Mouse (Mus musculus): ENCODE results near the gene Gm43517. TPM values are rescaled to one million over a fixed set of nuclear protein-coding genes. Genes with fewer than 3 reads are reported as not detected.

Gm43517 gene
- polyA plus RNA-seq, 1 experiment from 2014 or later: not detected

- no peaks in the 10 kb centered on the region for H3K9me3 ChIP-seq (replicated peaks)
- 3% methylated on average over 9 of the region's 9 CpGs for WGBS
- H3K4me1 ChIP-seq: peaks cover 10% of the 10 kb centered on the region
- peaks cover 96% of the 10 kb centered on the region for H3K27me3 ChIP-seq (ENCODE audit: low read depth, poor library complexity, severe bottlenecking)
- no peak for DNase-seq (ENCODE audit: low spot score)
- H3K36me3 ChIP-seq: no peaks in the 10 kb centered on the region
- H3K27ac ChIP-seq: no peak overlapping the region
- H3K4me3 ChIP-seq: 0 out of 2 replicates have a peak overlapping the region, but pooled peaks have one; percentile 53
Observed at GRCm38 (mm10) chr12:49400036-49400852, 15.3 kb downstream of the Gm43517 start.

- Histone ChIP-seq H3K27ac (no peak overlapping the region), H3K4me3 (peak overlapping the region; percentile 53), H3K4me1 (peaks cover 10% of the 10 kb centered on the region), H3K27me3 (ENCODE audit: low read depth, poor library complexity, severe bottlenecking) (peaks cover 91% of the 10 kb centered on the region), H3K9me3 (replicated peaks) (no peaks in the 10 kb centered on the region), H3K36me3 (no peaks in the 10 kb centered on the region)
- 0% methylated on average over 8 of the region's 8 CpGs for WGBS
- DNase-seq (ENCODE audit: low spot score): no peak
Observed at GRCm38 (mm10) chr12:49400853-49401118, 15.8 kb downstream of the Gm43517 start.

GRCm38 (mm10) chr12:49401119-49401795 is 16.3 kb downstream of the Gm43517 start:
- WGBS: under 1% methylated on average over 68 of the region's 68 CpGs
- Histone ChIP-seq H3K27ac (peak overlapping the region; percentile 2; the same call in 1 of the 2 replicates), H3K36me3 (no peaks in the 10 kb centered on the region), H3K27me3 (ENCODE audit: low read depth, poor library complexity, severe bottlenecking) (peaks cover 86% of the 10 kb centered on the region), H3K4me3 (peak overlapping the region; percentile 53), H3K4me1 (peaks cover 10% of the 10 kb centered on the region), H3K9me3 (replicated peaks) (no peaks in the 10 kb centered on the region)
- peak; percentile 75 for DNase-seq (ENCODE audit: low spot score)

DNA sequence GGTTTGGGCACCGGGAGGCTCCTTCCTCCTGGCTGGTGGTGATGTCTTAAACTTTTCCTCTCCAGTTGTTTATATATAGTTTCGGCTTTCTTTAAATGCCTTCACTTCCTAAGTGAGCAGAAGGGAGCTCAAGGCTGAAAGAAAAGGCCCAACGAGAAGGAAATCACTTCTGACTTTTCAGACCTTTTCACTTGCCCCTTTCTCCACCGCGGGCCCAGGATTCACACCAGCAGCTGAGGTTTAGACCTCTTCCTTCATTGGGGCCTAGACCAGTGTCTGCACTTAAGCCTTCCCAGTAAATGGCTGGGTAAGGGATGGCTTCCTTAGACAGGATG is 16.8 kb downstream of the Gm43517 start:
- no peaks in the 10 kb centered on the region for H3K36me3 ChIP-seq
- WGBS: 1% methylated on average over 5 of the region's 5 CpGs
- H3K27ac ChIP-seq: no peak overlapping the region
- DNase-seq (ENCODE audit: low spot score): no peak
- H3K9me3 ChIP-seq (replicated peaks): no peaks in the 10 kb centered on the region
- H3K4me1 ChIP-seq: peaks cover 10% of the 10 kb centered on the region
- peak overlapping the region; percentile 53 for H3K4me3 ChIP-seq
- H3K27me3 ChIP-seq (ENCODE audit: low read depth, poor library complexity, severe bottlenecking): peaks cover 81% of the 10 kb centered on the region

GRCm38 (mm10) chr12:49409833-49410232 is 24.9 kb downstream of the Gm43517 start:
- no peaks in the 10 kb centered on the region for H3K9me3 ChIP-seq (replicated peaks)
- H3K27me3 ChIP-seq (ENCODE audit: low read depth, poor library complexity, severe bottlenecking): peaks cover 10% of the 10 kb centered on the region; the same call in 1 of the 2 replicates
- 78% methylated on average over 2 of the region's 2 CpGs for WGBS
- H3K36me3 ChIP-seq: no peaks in the 10 kb centered on the region
- no peak for DNase-seq (ENCODE audit: low spot score)
- no peak overlapping the region for H3K4me3 ChIP-seq
- no peaks in the 10 kb centered on the region for H3K4me1 ChIP-seq
- H3K27ac ChIP-seq: no peak overlapping the region

DNA sequence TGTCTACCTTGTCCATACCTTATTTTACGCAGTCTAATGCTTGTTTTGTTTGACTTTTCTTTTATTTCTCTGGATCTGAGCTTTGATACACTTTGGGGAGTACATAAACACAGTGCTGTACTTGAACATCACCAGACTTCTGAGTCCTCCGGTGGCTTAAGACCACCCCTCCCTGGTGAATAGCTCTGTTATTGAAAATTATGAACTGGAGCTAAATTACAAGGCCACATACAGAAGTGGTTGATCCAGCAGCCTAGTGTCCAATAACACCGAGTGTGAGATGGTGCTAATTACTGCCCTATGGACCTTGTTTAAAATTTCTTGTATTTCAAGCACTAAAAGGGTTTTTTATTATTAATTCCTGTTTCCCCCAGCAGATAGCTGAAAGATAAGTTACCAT is 33.0 kb downstream of the Gm43517 start:
- Histone ChIP-seq H3K36me3 (no peaks in the 10 kb centered on the region), H3K27me3 (ENCODE audit: low read depth, poor library complexity, severe bottlenecking) (no peaks in the 10 kb centered on the region), H3K4me3 (no peak overlapping the region), H3K4me1 (no peaks in the 10 kb centered on the region), H3K27ac (no peak overlapping the region), H3K9me3 (replicated peaks) (no peaks in the 10 kb centered on the region)
- WGBS: 86% methylated on average over 3 of the region's 3 CpGs
- no peak for DNase-seq (ENCODE audit: low spot score)

Other genes starting within 250 kb of the Gm43517 start
- 0.19 TPM in 1 of 2 replicates, not detected in the other for gene Foxg1, start 2.5 kb upstream of the Gm43517 start, polyA plus RNA-seq (2016; fragmentation: Nextera tagmentation; extraction: Ambion mirVana)

Measured in limb, embryonic 10.5 days (tissue).